Mouse (Mus musculus) cerebellum, postnatal 14 days (tissue): ENCODE results near the gene Myo7a.

Source experiments
- DNase-seq, 2 experiments: peaks; one replicate each; pipeline ENCODE4 v3.0.0; 2021; ENCODE audit warnings: mixed read lengths in 2 of 2

The Myo7a gene

DNA sequence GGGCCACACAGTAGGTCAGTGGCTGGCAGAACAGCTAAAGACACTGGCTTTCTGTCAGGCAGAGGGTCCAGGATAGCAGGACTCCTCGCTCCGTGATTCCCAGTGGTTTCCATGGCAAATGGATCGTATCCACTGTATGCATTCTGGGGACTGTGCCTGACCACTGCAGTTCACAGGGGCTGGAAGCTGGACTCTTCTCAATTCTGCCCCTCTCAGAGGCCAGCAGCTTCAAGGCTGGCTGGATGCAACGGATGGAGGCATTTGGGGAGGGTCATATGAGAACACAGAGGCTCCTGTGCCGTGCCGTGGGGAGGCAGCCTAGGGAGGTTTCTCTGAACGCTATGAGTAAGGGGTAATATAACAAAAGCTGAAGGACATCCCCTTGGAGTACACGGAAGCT lies 22.9 kb upstream of the Myo7a start:
- no peak for DNase-seq

DNA sequence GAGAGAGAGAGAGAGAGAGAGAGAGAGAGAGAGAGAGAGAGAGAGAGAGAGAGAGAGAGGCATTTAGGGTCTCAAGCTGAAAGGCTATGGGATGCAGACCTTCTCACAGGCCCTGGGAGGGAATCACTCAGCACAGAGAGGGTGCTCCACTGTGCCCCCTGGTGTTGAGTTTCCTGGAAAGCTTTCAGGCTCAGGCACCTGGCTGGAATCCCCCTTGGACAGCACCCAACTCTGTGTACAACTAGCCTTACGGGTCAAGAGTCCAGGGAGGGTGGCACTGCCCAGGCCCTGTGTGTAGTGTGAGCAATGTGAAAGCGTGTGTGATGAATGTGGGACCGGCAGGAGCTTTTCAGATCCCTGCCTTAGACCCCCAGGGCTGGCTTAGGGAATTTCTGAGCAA lies 21.9 kb upstream of the Myo7a start:
- DNase-seq = peak in 1 of 2 experiments; percentile 66

DNA sequence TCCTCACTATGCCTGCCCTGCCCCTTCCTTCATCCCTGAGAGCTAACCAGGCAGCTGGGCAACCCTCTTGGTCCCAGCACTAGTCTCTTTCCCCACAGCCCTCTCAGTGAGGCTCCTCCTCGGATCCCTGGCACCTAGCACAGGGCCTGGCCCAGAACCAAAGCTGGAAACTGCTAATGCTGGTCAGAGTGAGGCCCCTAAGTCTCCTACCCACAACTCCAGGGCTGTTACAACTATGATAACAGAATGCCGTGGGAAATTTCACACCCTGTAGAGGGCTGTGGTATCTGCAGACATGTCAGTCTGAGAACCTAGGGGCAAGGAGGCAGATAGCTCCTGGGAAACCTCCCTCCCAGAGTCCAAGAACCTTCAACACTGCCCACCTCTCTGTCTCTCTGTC lies 21.3 kb upstream of the Myo7a start:
- peak; percentile 53 to 64 for DNase-seq

DNA sequence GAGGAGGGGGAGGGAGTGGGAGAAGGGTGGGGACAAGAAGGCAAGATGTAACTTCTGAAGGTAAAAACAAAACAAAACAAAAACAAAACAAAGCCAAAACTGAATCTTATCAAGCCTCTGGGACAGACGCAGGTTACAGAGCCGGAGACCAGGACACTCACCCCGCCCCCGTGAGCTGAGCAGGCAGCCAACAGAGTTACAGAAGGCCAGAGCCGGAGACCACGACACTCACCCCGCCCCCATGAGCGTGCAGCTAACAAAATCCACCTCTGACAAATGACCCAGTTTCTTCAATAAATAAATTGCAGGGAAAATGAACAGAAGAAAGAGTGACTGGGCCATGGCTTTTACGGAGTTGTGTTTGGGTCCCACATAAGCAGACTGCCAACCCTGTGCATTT lies 19.9 kb upstream of the Myo7a start:
- no peak for DNase-seq

DNA sequence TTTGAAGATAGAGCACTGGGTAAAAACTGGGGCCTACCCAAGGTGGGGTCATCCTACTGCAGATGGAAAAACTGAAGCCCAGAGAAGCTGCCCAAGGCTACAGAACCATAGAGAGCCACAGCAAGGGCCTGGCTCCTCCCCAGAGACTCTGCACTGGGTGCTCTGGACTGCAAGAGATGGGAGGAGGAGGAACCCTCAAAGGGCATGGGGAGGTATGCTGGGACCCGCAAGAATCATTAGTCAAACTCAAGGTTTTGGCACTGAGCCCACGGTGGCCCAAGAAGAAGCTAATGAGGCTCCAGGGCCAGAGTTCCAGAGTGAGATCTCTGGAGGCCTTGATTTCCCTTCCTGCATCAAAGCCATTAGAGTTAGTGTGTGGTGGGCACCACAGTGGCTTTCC lies 18.7 kb upstream of the Myo7a start:
- DNase-seq = no peak

DNA sequence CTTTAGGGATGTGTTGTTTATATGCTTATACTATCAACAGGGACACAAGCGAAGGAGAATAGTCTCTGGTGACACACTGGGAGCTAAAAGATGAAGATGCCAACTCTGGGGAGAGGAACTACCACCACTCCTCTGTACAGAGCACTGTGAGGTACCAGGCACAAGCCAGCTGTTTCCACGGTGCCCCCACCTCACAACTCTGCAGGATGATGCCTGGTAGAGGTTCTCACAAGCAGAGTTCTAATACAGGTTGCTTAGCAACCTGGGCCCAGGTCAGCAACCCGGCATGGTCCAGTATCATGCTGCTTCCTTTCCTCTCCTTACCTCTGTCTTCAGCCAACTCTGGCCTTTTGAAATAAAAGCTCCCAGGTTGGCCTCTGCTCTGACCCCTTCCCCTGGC lies 18.3 kb upstream of the Myo7a start:
- DNase-seq = no peak

DNA sequence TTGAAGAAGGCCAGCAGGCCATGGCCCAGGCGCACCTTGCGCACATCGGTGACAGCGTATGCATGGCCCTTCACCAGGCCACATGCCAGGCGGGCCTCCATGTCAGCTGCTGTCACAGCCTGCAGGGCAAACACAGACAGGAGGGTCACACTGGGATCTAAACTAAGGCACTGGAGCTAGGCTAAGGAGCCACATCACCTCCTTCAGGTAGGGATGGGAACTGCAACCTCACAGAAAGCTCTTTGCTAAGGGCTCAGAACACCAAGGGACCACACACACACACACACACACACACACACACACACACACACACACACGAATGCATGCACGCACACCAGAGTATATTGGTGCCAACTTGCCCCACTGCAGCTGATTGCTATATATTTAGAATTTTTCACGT lies 12.4 kb upstream of the Myo7a start:
- DNase-seq = no peak

DNA sequence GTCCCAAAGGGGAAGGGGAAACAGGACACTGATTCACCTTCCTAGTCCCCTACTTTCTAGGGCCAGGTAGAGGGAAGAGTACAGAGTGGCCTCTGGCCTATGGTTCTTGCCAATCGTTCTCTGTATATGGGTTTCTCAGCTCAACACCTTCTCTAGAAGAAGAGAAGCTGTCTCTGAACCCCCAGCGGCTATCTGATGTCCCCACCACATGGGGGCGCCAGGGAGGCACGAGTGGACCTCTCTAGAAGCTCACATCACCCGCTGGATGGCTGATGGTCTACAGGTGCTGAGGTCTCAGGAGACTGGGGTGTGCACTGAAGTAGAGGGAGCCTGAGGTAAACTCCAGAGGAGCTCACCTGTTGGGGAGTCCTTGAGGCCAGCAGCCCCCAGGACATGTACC lies 6.1 kb upstream of the Myo7a start:
- DNase-seq = peak in 1 of 2 experiments; percentile 63

DNA sequence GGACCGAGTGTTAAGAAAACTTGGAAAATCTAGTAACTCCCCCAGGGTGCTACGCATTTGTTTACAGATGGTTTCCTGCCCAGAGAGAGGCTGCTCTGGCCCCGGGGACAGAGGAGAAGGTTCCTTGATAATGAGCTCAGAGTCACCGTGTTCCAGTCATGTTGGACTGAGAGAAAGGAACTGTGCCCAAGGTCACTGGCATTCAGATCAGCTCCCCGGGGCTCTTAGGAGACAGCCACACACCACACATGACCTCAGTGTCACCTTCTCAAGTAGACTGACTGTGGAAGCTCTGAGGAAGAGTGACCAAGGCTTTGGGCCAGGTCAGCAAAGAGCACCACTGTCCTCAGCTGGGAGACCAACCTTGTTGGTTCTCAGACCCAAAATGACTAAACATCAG lies 5.4 kb upstream of the Myo7a start:
- DNase-seq = no peak

DNA sequence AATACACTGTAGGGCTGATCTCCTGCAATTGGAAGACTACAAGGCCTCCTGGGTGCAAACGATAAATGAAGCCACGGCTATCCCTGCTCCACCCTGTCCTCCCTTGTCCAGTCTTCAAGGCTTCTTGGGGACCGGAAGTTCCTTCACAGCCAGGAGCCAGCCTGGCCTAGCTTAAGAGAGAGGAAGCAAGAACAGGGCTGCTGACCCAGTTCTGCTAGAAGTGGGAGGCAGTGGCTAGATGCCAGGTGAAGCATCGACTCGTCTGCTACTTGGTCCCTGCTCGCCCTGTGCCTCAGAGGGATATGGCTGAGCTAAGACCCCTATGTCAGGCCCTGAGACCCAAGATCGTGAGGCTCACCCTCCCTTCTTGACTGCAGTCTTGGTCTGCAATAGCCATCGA lies 2.3 kb upstream of the Myo7a start:
- DNase-seq = peak in 1 of 2 experiments; percentile 56

DNA sequence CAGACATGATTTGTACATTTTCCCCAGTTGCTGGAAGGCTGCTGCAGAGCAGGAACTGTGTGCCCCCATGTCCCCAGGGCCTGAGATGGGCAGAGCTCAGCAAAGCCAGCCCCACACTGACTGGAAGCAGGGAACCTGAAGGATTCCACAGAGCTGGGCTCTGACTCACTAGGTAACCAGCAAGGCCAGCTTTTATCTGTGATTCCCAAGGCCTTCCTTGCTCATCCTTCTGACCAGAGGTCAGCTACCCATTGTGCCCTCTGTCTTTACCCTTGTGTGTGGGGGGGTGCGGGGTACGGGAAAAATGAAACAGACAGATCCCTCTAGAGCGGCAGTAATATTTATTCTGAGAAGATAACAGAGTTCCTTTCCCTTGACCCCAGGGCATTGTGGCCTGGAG lies 1.9 kb upstream of the Myo7a start:
- DNase-seq = no peak

DNA sequence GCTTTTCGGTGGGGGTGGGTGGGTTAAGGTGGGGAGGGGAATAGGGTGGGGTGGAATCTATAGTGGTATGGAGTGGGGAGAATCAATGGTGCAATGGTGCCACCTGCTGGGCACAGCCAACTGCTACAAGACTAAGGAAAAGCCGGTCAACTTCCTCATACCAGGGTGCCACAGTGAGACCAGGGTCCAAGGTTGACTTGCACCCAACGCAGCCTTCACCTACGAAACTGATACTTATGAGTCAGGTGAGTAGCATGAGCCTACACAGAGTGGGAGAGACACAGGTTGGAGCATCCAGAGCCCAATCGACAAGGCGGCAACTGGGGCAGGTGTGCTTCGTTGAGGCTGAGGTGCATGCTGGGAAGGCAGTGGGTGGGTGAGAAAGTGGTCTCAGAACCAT lies 1.0 kb upstream of the Myo7a start:
- peak; percentile 84 to 85 for DNase-seq

DNA sequence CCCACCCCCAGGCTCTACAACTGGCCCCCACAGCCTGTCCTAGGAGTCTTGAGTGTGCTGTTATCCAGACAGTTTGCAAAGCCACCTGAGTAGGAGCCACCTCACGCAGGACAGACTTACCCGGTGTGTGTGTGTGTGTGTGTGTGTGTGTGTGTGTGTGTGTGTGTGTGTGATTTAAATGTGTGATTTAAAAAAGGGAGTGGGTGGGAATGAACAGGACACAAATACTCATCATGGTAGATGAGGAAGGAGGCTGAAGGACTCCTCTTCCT lies 573 bp upstream of the Myo7a start:
- DNase-seq = no peak

DNA sequence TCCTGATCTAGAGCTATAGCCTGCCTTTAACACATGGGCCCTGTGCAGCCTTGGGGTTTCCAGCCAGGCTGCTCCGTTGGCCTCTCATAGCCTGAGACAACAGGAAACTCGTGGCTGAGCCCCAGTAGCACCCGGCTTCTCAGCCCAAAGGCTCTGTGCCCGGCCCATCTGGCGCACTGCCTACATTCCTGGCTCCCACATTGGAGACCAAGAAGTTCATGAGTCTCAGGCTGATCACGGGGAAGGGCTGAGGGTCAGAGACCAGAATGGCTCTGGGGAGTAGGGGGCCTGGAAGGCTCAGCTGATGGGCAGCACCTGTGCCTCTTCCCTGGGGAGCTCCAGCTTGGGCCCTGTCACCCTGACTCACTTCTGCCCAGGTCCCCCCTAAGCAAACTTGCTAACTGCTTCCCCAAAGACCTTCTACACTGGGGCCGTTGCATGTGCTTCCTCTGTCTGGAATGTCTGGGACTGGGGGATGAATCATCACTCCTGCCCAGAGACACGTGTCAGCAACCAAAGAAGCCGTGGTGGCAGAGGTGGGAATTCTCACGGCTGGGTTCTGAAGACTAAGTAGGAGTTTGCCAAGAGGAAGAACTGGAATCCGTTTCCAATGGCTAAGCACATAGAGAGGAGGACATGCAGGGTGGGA lies 2.2 kb downstream of the Myo7a start:
- DNase-seq = peak; percentile 64 to 76

DNA sequence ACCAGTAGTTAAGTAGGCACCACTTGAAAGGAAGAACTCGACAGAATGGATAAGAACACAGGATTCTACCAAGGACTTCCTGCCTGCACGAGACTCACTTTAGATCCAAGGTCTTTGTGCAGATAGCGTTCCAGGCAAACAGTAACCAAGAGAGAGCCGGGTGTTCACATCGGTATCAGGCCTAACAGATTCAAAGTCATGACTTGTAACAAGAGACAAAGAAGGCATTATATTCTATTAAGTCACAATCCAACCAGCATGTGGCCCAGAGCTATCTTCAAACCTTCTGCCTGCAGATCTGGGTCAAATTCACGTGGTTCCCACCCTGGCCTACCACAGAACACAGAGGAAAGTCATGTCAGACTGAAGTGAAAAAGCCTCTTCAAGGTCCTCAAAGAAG lies 4.7 kb downstream of the Myo7a start:
- DNase-seq = no peak

DNA sequence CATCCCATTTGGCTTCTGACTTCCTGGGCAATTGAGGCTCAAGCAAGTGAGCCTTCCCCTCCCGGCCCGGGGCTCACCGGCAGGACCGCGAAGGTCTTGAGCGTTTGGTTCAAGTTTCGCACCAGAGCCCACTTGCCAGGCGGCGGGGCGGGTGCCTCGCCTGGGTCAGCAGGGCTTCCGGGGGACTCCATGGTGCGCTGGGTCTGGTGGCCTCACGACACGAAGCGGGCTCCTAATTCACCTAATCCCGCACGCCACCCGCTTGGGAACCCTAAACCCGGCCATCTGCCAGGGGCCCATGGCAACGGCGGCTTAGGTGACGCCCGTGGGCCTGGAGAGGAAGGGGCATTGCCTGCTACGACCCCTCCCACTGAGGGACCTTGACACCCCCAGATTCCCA lies 8.1 kb downstream of the Myo7a start:
- DNase-seq = no peak

DNA sequence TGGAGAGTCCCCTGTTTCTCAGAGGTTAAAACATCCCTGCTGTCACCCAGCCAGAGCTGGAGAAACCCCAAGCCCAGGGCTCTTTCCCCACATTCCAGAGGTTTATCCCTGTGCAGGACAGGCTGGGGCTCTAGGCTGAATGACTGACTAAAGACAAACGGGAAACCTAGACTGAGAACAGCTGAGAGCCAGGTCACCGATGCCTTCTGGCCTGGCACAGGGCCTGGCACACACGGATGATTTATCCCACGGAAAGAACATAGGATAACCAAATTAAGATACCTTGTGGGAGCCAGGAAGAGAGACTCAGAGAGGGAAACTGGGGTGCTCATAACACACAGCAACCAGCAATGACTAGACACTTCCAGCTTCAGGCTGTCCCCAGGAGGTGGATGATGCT lies 9.6 kb downstream of the Myo7a start:
- DNase-seq = peak in 1 of 2 experiments; percentile 40

DNA sequence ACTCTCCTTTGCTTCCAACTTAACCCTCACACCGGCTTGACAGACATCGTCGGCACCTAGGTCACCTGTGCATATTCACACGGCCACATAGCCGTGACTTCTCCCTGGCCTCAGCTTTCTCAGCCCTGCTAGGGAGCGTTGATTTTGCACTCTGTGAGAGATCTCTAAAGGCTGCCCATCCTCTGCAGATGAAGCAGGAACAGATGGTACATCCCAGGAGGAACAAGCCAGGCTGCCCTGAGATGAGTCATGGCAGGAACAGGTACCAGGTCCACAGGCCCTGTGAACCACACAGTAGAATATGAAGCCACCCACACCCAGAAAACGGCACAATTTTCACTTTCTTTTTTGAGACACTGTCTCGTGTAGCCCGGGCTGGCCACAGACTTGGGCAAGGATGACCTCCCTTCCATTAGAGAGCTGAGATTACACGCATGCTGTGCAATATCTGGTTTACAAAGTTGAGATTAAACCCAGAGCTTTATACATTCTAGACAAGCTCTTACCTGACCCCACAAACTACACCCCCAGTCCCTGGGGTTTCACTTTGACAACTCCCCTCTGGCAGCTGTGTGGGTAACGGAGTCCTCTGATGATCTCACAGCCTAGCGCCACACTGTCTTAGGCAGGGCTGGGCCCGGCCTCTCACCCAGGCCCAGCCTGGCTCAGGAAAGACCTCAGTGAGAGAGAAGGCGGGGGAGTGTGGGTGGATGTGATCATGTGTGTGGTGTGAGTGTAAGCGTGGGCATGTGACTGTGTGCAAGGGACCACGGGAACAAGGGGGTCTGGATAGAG lies 10.5 kb downstream of the Myo7a start:
- peak in 1 of 2 experiments; percentile 55 for DNase-seq

DNA sequence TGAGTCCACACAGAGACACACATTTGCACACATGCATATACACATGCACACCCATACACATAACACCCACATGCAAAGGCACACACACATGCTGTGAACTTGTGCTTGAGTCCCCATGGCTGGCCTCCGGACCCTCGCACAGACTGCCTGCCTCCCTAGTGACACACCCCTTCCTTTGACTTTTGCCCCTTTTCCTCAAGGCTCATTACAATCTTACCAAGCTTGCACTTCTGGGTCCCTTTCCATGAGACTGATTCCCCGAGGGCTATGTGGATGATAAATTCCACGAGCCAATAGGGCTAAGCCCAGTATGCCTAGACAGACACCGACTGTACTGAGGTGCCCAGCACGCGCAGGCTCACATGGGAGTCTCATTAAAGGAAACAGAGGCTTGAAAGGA lies 13.1 kb downstream of the Myo7a start:
- DNase-seq = no peak

DNA sequence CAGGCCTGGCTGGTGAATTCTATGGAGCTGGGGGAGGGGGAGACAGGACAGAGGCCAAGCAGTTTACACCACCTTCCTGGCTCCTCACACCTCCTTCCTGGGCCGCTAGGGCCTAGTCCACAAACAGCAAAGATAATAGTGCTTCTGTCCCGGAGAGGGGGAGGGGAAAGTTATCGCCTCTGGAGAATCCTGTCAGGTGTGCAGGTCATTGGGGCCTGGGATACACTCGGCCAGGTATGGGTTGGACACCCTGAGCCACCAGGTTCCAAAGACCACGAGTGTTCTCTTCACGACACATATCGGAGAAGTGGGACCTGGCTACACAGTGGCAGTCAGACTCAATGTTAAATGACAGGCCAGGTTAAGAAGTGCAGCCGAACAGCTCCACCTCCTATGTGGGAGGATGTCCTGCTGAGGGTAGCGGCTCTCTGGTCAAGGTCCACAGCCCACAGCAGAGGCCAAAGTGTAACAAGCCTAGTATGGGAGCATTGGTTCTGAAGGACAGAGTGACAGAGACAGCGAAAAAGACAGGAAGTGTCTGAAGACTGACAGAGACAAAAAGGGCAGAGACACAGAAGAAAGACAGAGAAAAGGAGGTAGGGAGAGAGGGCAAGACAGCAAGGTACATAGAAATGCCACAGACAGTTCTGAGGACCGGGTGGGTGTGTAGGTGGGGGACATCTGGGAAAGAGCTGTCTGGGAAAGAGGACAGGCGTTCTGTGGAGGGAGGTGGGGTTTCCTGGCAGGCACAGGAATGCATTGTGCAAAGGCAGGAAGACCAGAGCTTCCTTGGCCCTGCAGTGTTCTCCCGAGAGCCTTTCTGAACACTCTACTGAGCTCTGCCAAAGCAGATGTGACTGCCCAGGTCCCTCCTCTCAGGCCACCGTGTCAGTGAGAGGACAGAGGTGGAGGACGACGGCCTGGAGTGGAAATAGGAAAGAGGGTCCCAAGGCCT lies 14.6 kb downstream of the Myo7a start:
- DNase-seq = no peak

DNA sequence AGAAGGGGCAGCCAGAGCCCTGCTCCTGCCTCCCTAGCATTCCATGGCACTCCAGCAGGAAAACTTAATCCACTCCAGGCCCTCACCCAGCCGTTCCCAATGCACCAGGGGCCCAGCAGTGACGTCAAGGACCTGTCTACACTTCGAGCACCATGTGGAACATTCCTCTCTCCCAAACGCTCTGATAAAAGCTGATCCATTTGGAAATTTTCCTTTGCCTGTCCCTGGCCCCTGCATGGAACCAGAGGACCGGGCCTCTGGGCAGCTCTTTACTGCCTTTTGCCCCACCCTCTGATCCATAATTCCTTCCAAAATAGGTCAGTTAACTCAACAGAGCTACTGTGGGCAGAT lies 15.4 kb downstream of the Myo7a start:
- no peak for DNase-seq

DNA sequence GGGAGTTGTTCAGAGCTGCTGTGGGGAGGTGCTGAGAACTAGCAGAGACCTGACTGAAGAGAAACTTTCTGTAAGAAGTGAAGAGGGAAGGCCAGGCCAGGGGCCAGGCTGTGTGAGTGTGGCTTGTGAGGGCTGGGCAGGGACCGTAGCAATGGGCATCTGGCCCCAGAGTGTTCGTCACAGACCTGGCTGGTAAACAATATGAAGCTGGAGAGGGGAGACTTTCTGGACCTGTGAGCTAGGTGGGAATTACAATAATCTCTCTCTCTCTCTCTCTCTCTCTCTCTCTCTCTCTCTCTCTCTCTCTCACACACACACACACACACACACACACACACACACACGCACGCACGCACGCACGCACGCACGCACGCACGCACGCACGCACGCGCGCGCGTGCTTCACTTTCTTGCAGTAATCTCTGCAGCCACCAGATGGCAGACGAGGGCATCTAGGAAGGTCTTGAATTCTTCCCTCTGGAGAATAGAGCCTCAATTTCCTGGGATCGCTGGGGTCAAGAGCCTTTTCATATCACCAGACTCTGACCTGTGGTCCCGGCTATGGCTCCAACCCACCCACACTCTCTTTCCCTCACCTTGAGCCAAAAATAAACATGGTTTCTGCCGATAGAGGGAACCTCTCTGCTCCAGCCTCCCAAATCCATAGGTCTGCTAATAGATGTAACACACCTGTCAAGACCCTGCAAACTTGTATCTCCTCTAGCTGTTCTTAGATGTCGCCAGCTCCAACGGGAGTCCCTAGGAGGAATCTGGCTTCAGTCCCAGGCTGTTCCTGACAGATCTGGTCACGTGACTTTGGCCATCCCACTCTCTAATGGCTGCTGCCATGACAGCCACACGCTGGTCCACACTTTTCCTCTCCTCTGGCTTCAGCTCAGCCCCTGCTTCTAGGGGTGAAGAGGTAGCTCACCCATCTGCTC lies 16.1 kb downstream of the Myo7a start:
- peak; percentile 93 to 97 for DNase-seq

DNA sequence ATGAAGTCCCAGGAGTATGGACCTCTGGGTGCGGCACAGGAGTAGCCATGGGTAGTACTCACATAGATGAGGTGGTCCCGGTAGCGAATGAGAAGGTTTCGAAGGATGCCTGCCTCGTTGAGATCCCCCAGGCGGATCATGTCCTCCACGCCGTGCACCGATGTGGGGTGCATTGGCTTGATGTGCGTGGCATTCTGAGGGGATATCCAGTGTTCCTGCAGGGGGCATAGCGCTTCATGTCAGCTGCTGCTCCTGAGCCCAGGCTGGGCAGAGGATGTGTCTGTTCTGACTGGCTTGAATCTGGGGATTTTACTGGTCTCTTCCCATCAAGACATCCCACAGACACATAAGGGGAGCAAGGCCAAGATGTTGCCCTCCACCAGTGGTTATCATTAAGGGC lies 16.8 kb downstream of the Myo7a start:
- no peak for DNase-seq
